In genomic region chr5:111423011-111423410, GRCm38 (mm10) we compare ENCODE assay signal across 9 mouse cellular contexts. TPM values are rescaled to one million over a fixed set of nuclear protein-coding genes. Genes with fewer than 3 reads are reported as not detected.
A peak's percentile ranks its signal among the peaks of the same experiment; 100 is the strongest.
DNase-seq lines count a peak whose midpoint lies in the region; ATAC-seq lines count a peak whose summit lies in the region.
"Had no signal": no experiment of that assay in that cellular context is flagged by ENCODE, and none has a peak within 500 bp of the region (broad histone marks: within the 10 kb centered on the region; RNA-seq: fewer than 3 reads in every experiment).

No protein-coding gene starts in this region.

- H3K4me3 ChIP-seq in kidney, embryonic 16.5 days (ENCODE audit: low read length): peak overlapping the region; percentile 13
- peak overlapping the region; percentile 85 for H3K4me3 ChIP-seq in embryonic facial prominence, embryonic 15.5 days (replicated peaks)
- H3K4me3 ChIP-seq in hindbrain, embryonic 13.5 days: peak overlapping the region; percentile 93
- H3K4me3 ChIP-seq in midbrain, embryonic 16.5 days (ENCODE audit: low read depth, low read length): peak overlapping the region; percentile 77

- peaks cover 53% of the 10 kb centered on the region for H3K4me1 ChIP-seq in kidney, embryonic 16.5 days (ENCODE audit: insufficient read depth, low read length)
- peaks cover 82% of the 10 kb centered on the region for H3K4me1 ChIP-seq in embryonic facial prominence, embryonic 15.5 days
- peaks cover 96% of the 10 kb centered on the region for H3K4me1 ChIP-seq in hindbrain, embryonic 13.5 days (replicated peaks)
- peaks cover 64% of the 10 kb centered on the region for H3K4me1 ChIP-seq in midbrain, embryonic 16.5 days (ENCODE audit: control insufficient read depth, insufficient read depth, low read length)

- H3K36me3 ChIP-seq in kidney, embryonic 16.5 days (ENCODE audit: insufficient read depth, low read length): no peaks in the 10 kb centered on the region
- H3K36me3 ChIP-seq in embryonic facial prominence, embryonic 15.5 days: no peaks in the 10 kb centered on the region; the same call in 1 of the 2 replicates
- H3K36me3 ChIP-seq in hindbrain, embryonic 13.5 days: peaks cover 36% of the 10 kb centered on the region
- no peaks in the 10 kb centered on the region for H3K36me3 ChIP-seq in midbrain, embryonic 16.5 days (ENCODE audit: control insufficient read depth, insufficient read depth, low read length)

- peak overlapping the region; percentile 26; the same call in 1 of the 2 replicates for H3K4me2 ChIP-seq in kidney, embryonic 16.5 days (replicated peaks; ENCODE audit: low read depth, low read length)
- H3K4me2 ChIP-seq in embryonic facial prominence, embryonic 15.5 days (replicated peaks): peak overlapping the region; percentile 82
- H3K4me2 ChIP-seq in hindbrain, embryonic 13.5 days: peak overlapping the region; percentile 99
- peak overlapping the region; percentile 98 for H3K4me2 ChIP-seq in midbrain, embryonic 16.5 days (ENCODE audit: low read length)

- 81% methylated on average over 10 of the region's 10 CpGs for WGBS in kidney, embryonic 16.5 days
- 38% methylated on average over 10 of the region's 10 CpGs for WGBS in embryonic facial prominence, embryonic 15.5 days
- 14% methylated on average over 10 of the region's 10 CpGs for WGBS in hindbrain, embryonic 13.5 days
- WGBS in midbrain, embryonic 16.5 days: 23% methylated on average over 10 of the region's 10 CpGs

- no peak overlapping the region for H3K9ac ChIP-seq in kidney, embryonic 16.5 days (replicated peaks; ENCODE audit: low read length)
- peak overlapping the region; percentile 26; the same call in 1 of the 2 replicates for H3K9ac ChIP-seq in embryonic facial prominence, embryonic 15.5 days
- peak overlapping the region; percentile 100 for H3K9ac ChIP-seq in hindbrain, embryonic 13.5 days
- peak overlapping the region; percentile 95 for H3K9ac ChIP-seq in midbrain, embryonic 16.5 days (ENCODE audit: low read depth, low read length)

- no peak for ATAC-seq in kidney, embryonic 16.5 days (ENCODE audit: low FRiP score, low TSS enrichment)
- ATAC-seq in embryonic facial prominence, embryonic 15.5 days (ENCODE audit: insufficient number of reproducible peaks, low FRiP score, low TSS enrichment, low read depth): no peak
- ATAC-seq in hindbrain, embryonic 13.5 days (ENCODE audit: low FRiP score): no peak
- no peak for ATAC-seq in midbrain, embryonic 16.5 days
- no peak for ATAC-seq in monocyte, adult 5-6 weeks (replicated peaks; ENCODE audit: insufficient number of reproducible peaks, low FRiP score, low TSS enrichment, poor library complexity, severe bottlenecking)

- no peaks in the 10 kb centered on the region for H3K9me3 ChIP-seq in kidney, embryonic 16.5 days (ENCODE audit: low read length)
- H3K9me3 ChIP-seq in embryonic facial prominence, embryonic 15.5 days (replicated peaks): no peaks in the 10 kb centered on the region
- no peaks in the 10 kb centered on the region for H3K9me3 ChIP-seq in hindbrain, embryonic 13.5 days
- H3K9me3 ChIP-seq in midbrain, embryonic 16.5 days (replicated peaks; ENCODE audit: control insufficient read depth, low read length, poor library complexity, severe bottlenecking): no peaks in the 10 kb centered on the region

- H3K27me3 ChIP-seq in kidney, embryonic 16.5 days (ENCODE audit: insufficient read depth, low read length): peaks cover 72% of the 10 kb centered on the region
- H3K27me3 ChIP-seq in embryonic facial prominence, embryonic 15.5 days: no peaks in the 10 kb centered on the region
- H3K27me3 ChIP-seq in hindbrain, embryonic 13.5 days: no peaks in the 10 kb centered on the region
- H3K27me3 ChIP-seq in midbrain, embryonic 16.5 days (ENCODE audit: control insufficient read depth, insufficient read depth, low read depth, low read length): no peaks in the 10 kb centered on the region

- no peak overlapping the region for H3K27ac ChIP-seq in kidney, embryonic 16.5 days (ENCODE audit: low read length)
- no peak overlapping the region for H3K27ac ChIP-seq in embryonic facial prominence, embryonic 15.5 days (replicated peaks)
- peak overlapping the region; percentile 96 for H3K27ac ChIP-seq in hindbrain, embryonic 13.5 days
- H3K27ac ChIP-seq in midbrain, embryonic 16.5 days (ENCODE audit: low read length): peak overlapping the region; percentile 96

- DNase-seq in kidney, postnatal 25 days: no peak
- no peak for DNase-seq in right cerebral cortex, postnatal 4 days
- no peak for DNase-seq in kidney, postnatal 10 days
- DNase-seq: right cerebral cortex, postnatal 14 days had no signal

RNA-seq across cellular contexts. Expression of gene Mn1, which starts 5.8 kb away (rescaled TPM):
- polyA plus RNA-seq in kidney, embryonic 16.5 days (2015; fragmentation: Nextera tagmentation; extraction: Ambion mirVana): 6.9 and 7.2 TPM in 2 replicates
- polyA plus RNA-seq in embryonic facial prominence, embryonic 15.5 days (2015; fragmentation: Nextera tagmentation; extraction: Ambion mirVana): 34.1 and 39.3 TPM in 2 replicates
- 46.7 and 49.2 TPM in 2 replicates for polyA plus RNA-seq in hindbrain, embryonic 13.5 days (2015; fragmentation: Nextera tagmentation; extraction: Ambion mirVana)
- 41.6 and 50.3 TPM in 2 replicates for polyA plus RNA-seq in midbrain, embryonic 16.5 days (2015; fragmentation: Nextera tagmentation; extraction: Ambion mirVana)
- 0.19 TPM in 1 of 3 replicates, not detected in the others for total RNA-seq in monocyte, adult 5-6 weeks (2017)

Comparison
In these comparisons a context has a peak if more than half of its experiments do, and no peak if none do; other contexts are left out.
1. H3K27ac ChIP-seq: peak in hindbrain, embryonic 13.5 days (single experiment) and midbrain, embryonic 16.5 days (single experiment); none in kidney, embryonic 16.5 days (single experiment) and embryonic facial prominence, embryonic 15.5 days (single experiment).
2. H3K4me2 ChIP-seq: peak in every context shown above with its lines; median percentile 99 in hindbrain, embryonic 13.5 days; 98 in midbrain, embryonic 16.5 days; 82 in embryonic facial prominence, embryonic 15.5 days; 26 in kidney, embryonic 16.5 days.
3. H3K4me3 ChIP-seq: peak in every context shown above with its lines; median percentile 93 in hindbrain, embryonic 13.5 days; 85 in embryonic facial prominence, embryonic 15.5 days; 77 in midbrain, embryonic 16.5 days; 13 in kidney, embryonic 16.5 days.